8 mouse cellular contexts compared by ENCODE assay signal in the genomic region with DNA sequence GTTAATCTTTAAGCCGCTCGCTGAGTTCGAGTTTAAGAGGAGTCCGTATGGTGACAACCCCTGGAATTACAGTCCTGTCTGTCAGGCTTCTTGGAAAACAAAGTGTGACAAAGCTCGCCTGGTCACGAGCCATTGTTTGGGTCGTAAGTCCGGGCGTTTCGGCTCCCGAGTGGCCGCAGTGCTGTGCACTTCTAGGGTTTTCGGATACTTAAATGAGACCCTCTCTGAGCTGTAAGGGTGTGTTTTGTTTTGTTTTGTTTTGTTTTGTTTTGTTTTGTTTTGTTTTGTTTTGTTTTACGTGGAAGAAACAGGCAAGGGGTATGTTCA. TPM values are rescaled to one million over a fixed set of nuclear protein-coding genes. Genes with fewer than 3 reads are reported as not detected.
DNase-seq lines count a peak whose midpoint lies in the region; ATAC-seq and TF ChIP-seq lines count a peak whose summit lies in the region.

No protein-coding gene starts in this region.

- H3K36me3 ChIP-seq in heart, adult 2 months (ENCODE audit: control insufficient read depth, insufficient read depth, low read length): peaks cover 4% of the 10 kb centered on the region
- H3K36me3 ChIP-seq in thymus, adult 2 months (ENCODE audit: control insufficient read depth, insufficient read depth, low read length): no peaks in the 10 kb centered on the region
- no peaks in the 10 kb centered on the region for H3K36me3 ChIP-seq in liver, embryonic 15.5 days (replicated peaks)

- no peak for TF ChIP-seq CTCF in heart, adult 2 months (IDR thresholded peaks at IDR 0.05)
- no peak for TF ChIP-seq CTCF in thymus, adult 2 months (IDR thresholded peaks at IDR 0.05; ENCODE audit: borderline replicate concordance, control insufficient read depth, extremely low read depth, insufficient read depth, low read length, poor library complexity)

- TF ChIP-seq EP300 in heart, adult 2 months (IDR thresholded peaks at IDR 0.05; ENCODE audit: insufficient read depth, low read depth, low read length): no peak

- no peak for DNase-seq in heart, adult 2 months
- DNase-seq in heart, adult 11 months: no peak
- DNase-seq in thymus, adult 2 months: no peak
- no peak for DNase-seq in thymus, postnatal 25 days
- DNase-seq in ovary, postnatal 36 days (ENCODE audit: low spot score): no peak
- DNase-seq in layer of hippocampus, adult 18-20 months (ENCODE audit: low spot score in 2 of 2): no peak
- no peak for DNase-seq in urinary bladder, postnatal 36 days (ENCODE audit: low spot score in 2 of 2)

- 2% methylated on average over 14 of the region's 14 CpGs for WGBS in heart, adult 2 months
- 14% methylated on average over 14 of the region's 14 CpGs for WGBS in thymus, adult 2 months
- 2% methylated on average over 14 of the region's 14 CpGs for WGBS in liver, embryonic 15.5 days (ENCODE audit: insufficient replicate concordance)

- intact Hi-C loops in heart, adult 2 months (cut with DNase I): loop anchor here (2.0 to 10.0 kb wide), 4 partner anchors 20 to 86 kb away; no protein-coding TSS in a partner anchor

- peak overlapping the region; percentile 69 for H3K4me2 ChIP-seq in liver, embryonic 15.5 days

- H3K4me1 ChIP-seq in heart, adult 2 months (ENCODE audit: control insufficient read depth, insufficient read depth, low read length): peaks cover 5% of the 10 kb centered on the region
- 0 out of 2 replicates have a peak, but pooled peaks cover 2% of the 10 kb centered on the region for H3K4me1 ChIP-seq in thymus, adult 2 months (replicated peaks; ENCODE audit: control insufficient read depth, insufficient read depth, low read length)
- 0 out of 2 replicates have a peak, but pooled peaks cover 6% of the 10 kb centered on the region for H3K4me1 ChIP-seq in liver, embryonic 15.5 days (replicated peaks)

- no peaks in the 10 kb centered on the region for H3K27me3 ChIP-seq in heart, adult 2 months (ENCODE audit: control insufficient read depth, insufficient read depth, low read length)
- peaks cover 10% of the 10 kb centered on the region; the same call in 1 of the 2 replicates for H3K27me3 ChIP-seq in thymus, adult 2 months (ENCODE audit: control insufficient read depth, insufficient read depth, low read length)
- H3K27me3 ChIP-seq in liver, embryonic 15.5 days: peaks cover 34% of the 10 kb centered on the region

- TF ChIP-seq POLR2A in heart, adult 2 months (IDR thresholded peaks at IDR 0.05; ENCODE audit: insufficient read depth, low read depth, low read length): no peak
- TF ChIP-seq POLR2A in thymus, adult 2 months (IDR thresholded peaks at IDR 0.05; ENCODE audit: control insufficient read depth, extremely low read depth, insufficient read depth, low read length, poor library complexity): no peak

- no peaks in the 10 kb centered on the region for H3K9me3 ChIP-seq in liver, embryonic 15.5 days (replicated peaks)

- peak overlapping the region; percentile 80 for H3K4me3 ChIP-seq in heart, adult 2 months
- peak overlapping the region; percentile 36; the same call in 1 of the 2 replicates for H3K4me3 ChIP-seq in thymus, adult 2 months (ENCODE audit: control insufficient read depth, insufficient read depth, low read length)
- peak overlapping the region; percentile 62 for H3K4me3 ChIP-seq in liver, embryonic 15.5 days (replicated peaks)

- no peak for ATAC-seq in liver, embryonic 15.5 days (ENCODE audit: insufficient read depth)

- H3K9ac ChIP-seq in heart, adult 2 months (ENCODE audit: low read depth, low read length): peak overlapping the region; percentile 80
- H3K9ac ChIP-seq in liver, embryonic 15.5 days: 0 out of 2 replicates have a peak overlapping the region, but pooled peaks have one; percentile 37

- H3K79me2 ChIP-seq in heart, adult 2 months (replicated peaks; ENCODE audit: control insufficient read depth, insufficient read depth, low read length): no peaks in the 10 kb centered on the region

- H3K27ac ChIP-seq in heart, adult 2 months: peak overlapping the region; percentile 99
- no peak overlapping the region; the same call in 1 of the 2 replicates for H3K27ac ChIP-seq in thymus, adult 2 months (ENCODE audit: control insufficient read depth, insufficient read depth, low read length)
- H3K27ac ChIP-seq in liver, embryonic 15.5 days (replicated peaks): peak overlapping the region; percentile 86

RNA-seq across cellular contexts. Expression of gene Sash1, which starts 0.6 kb away (rescaled TPM):
- total RNA-seq in heart, adult 2 months (2021): 10 to 100 TPM; 22.1 to 32.8 TPM
- polyA plus RNA-seq in heart, adult 2 months (2012; rRNA removed): 10.0 and 15.9 TPM in 2 replicates
- polyA plus RNA-seq in thymus, adult 2 months (2012; rRNA removed): 3.9 and 4.8 TPM in 2 replicates
- polyA plus RNA-seq in liver, embryonic 15.5 days (2015; fragmentation: Nextera tagmentation; extraction: Ambion mirVana): 0.94 and 0.99 TPM in 2 replicates
- 10 to 100 TPM; 78.9 to 79.8 TPM for total RNA-seq in layer of hippocampus, adult 18-20 months (2021)
